Mouse (Mus musculus) layer of hippocampus, postnatal 25 days (tissue): ENCODE data around the gene Itpr3. TPM values are rescaled to one million over a fixed set of nuclear protein-coding genes. Genes with fewer than 3 reads are reported as not detected.

ENCODE experiments used
- DNase-seq, 2 experiments: peaks; one replicate each; pipeline ENCODE4 v3.0.0; 2022; ENCODE audit warnings: mixed read lengths in 2 of 2, low spot score in 1 of 2; ENCODE audit errors: extremely low spot score in 1 of 2
- total RNA-seq, 2 experiments: library from RNA; stranded (reverse); gene quantifications; 2 replicates each; pipeline ENCODE4 v1.2.3; 2021

Itpr3 gene
- total RNA-seq, 2 experiments from 2014 or later: 1.5 to 2.1 TPM

- DNase-seq: no peak
Measured at GRCm38 (mm10) chr17:27134187-27134586, 77.1 kb downstream of the Itpr3 start.

DNA sequence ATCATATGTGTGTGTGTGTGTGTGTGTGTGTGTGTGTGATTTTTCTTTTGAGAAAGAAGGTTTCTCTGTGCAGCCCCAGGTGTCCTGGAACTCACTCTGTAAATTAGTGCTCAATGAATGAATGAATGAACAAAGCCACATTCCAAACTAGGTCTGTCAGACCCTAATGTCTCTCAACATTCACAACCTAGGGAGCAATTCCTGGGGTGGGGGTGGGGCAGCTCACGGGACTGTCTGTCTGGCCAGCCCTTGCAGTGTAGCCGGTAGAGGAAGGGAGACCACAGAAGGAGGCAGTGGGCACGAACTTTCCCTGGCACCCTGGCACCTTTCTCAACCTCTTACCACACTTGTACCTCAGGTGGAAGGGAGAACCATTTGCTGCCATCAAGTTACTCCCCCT is 77.6 kb downstream of the Itpr3 start:
- no peak for DNase-seq

- no peak for DNase-seq
Measured at GRCm38 (mm10) chr17:27138396-27138795, 81.3 kb downstream of the Itpr3 start.

DNA sequence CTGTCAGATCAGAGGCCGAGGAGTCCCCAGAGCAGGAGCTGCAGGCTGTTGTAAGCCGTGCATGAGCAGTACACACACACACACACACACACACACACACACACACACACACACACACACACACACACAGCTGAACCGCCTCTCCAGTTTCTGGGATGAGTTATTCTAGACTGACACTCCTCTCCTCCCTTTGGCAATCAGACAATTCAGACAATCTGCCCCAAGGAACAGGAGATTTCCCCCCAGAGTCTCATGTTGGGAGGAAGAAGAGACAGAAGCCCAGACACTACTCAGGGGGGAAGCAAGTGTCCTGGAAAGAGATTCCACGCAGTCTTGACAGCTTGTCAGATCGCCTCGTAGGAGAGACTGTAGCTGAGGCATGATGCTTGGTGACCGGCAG is 82.2 kb downstream of the Itpr3 start:
- DNase-seq: no peak

DNA sequence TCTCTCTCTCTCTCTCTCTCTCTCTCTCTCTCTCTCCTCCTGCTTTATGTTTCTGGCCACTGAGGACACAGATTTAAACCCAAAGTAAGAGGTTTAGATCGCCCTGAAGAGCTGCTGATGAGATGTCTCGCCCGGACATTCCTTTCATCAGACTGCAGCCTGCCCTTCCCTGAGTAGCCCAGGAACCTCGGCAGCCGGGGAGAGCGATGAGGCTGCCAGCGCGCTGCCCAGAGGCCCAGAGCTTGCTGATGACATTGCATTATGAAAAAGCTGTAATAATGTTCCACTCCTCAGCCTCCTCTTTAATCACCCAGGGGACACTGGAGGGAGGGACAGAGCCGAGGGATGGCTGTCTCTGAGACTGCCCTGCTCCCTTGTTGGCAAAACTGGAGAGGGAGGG is 83.2 kb downstream of the Itpr3 start:
- no peak for DNase-seq

DNA sequence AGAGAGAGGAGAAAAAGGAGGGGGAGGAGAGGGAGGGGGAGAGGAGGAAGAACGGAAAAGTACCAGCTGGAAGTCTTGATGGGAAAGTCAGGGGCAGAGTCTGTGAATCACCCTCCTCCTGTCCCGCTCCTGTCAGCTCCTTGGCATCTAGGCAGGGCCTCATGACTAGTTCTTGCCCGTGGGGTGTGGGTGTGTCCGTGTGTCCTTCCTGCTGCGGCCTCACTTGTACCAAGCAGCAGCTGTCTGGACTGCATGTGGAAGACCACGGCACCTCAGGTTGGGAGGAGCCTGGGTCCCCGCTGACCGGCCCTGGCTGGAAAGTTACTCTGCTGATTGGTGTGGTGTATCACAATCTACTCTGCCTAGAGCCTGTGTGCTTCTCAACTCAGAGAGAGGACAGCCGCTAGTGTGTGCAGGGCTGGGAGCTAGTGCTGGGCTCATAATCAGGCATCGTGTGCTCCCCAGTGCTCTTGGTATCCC is 84.9 kb downstream of the Itpr3 start:
- DNase-seq: no peak

GRCm38 (mm10) chr17:27144152-27144551 is 87.0 kb downstream of the Itpr3 start:
- DNase-seq: no peak

DNA sequence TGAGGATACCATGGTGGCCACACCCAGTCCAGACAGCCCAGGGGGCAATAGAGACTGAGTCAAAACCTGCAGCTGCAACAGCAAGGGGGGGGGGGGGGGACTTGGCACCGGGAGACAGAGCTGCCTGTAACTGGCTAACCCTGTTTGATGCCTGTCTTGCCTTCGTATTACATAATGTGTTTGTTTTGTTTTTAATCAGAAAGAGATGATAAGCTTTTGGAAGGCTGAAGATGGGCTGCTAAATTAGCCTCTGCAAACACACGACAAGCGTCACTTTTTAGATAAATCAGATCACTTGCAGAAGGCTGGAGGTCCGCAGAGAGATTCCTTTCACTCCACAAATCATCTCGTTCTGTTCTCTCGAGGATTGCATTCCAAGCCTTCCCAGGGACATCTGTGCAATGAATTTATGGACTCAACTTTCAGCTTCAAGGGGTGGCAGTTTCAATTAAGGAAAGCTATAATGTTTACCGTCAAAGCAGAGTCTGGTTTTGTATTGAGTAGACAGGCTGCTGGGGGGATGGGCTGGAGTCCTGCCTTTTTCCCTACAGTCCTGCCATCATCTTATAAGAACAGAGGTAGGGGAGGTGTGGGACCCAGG is 89.3 kb downstream of the Itpr3 start:
- no peak for DNase-seq

GRCm38 (mm10) chr17:27150871-27151270 is 93.8 kb downstream of the Itpr3 start:
- DNase-seq: no peak

- DNase-seq: no peak
Measured at GRCm38 (mm10) chr17:27151411-27151810, 94.3 kb downstream of the Itpr3 start.

GRCm38 (mm10) chr17:27152976-27153723 is 96.0 kb downstream of the Itpr3 start:
- no peak for DNase-seq

DNA sequence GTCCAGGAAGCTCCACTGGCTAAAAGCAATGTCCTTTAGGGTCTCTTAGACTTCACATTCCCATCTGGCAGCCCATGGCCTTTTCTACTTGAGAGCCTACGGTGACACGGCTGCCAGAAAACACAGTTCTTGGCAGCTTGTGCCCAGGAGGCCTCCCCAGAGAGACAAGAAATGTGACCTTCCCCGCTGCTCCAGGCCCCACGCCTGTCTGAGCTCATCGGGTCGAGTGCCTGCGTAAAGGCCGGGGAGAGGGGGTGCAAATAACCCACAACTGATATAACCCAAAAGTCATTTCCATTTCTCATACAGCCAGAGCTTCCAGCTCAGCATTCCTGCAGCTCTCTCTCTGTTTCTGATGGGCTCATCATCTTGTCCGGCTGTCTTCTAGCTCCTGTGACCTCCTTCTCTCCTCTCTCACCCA is 96.7 kb downstream of the Itpr3 start:
- no peak for DNase-seq

DNA sequence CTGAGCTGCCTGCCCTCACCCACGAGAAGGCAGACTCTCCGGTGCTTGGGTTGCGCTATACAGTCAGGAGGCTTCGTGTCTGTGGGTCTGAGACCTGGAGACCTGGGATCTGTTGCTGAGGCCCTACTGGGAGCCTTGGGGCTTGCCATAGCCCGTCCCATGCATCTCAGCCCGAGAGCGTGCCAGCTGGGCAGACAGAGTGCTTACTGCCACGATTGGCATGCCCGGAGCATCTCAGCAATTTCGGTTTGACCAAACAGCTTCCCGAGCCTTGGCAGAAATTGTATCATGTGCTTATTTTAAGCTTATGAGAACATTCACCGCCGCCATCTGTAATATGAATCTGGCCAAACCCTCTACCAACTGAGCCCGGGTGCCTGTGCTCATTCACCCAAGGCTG is 97.2 kb downstream of the Itpr3 start:
- no peak for DNase-seq

- DNase-seq: no peak
Measured at GRCm38 (mm10) chr17:27154881-27155280, 97.8 kb downstream of the Itpr3 start.

DNA sequence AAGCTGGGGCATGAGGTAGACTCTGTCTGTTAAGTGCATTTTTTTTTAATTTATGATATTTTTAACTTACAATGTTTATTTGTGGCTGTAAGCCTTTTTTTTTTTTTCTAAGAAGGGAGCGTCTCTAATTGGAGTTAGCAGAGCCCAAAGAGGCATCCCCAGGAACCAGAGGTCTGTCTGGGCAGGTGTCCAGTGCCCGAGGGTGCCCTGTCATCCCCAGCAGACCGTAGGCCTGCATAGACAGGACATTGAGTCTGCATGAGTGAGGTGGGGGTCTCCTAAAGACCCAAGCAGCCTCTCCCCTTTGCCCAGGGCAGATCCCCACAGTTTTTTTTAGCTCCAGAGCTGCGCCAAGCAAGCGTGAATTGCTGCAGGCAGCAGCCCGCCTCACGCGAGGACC is 98.6 kb downstream of the Itpr3 start:
- no peak for DNase-seq

- no peak for DNase-seq
Measured at GRCm38 (mm10) chr17:27158439-27158838, 101.3 kb downstream of the Itpr3 start.

- DNase-seq: no peak
Measured at GRCm38 (mm10) chr17:27159169-27159568, 102.1 kb downstream of the Itpr3 start.

- DNase-seq: no peak
Measured at GRCm38 (mm10) chr17:27160905-27161304, 103.8 kb downstream of the Itpr3 start.

DNA sequence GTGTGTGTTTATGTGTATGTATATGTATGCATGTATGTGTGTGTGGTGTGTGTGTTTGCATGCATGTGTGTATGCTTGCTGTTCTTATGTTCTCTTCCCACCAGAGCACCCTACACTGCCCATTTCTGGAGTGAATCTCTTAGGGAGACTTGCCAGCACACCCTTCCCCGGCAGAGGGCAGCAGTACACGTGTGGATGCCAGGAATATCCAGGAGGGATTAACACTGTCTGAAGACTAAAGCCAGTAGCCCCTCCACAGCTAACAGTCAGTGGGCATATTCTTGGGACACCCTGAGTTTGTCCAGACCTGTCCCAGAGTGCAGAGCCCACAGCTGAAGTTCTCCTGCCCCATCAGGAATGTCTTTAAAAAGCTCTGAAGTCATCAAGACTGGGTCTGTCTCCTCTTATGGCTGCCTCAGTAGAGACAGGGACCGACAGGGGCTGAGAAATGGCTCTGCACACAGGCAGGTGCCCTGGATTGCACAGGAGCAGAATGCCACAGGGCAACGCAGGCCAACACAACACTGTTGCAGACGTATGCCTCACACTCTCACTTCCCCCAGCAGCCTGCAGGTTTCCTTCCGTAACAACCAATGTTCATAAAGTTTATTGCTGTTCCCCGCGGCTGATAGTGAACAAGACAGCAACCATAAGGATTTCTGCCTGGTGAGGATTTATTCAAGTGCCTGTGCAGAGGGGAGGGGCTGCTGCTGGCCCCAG is 108.1 kb downstream of the Itpr3 start:
- DNase-seq: peak in 1 of 2 experiments; percentile 69

- no peak for DNase-seq
Measured at GRCm38 (mm10) chr17:27166901-27167300, 109.8 kb downstream of the Itpr3 start.

- DNase-seq: no peak
Measured at GRCm38 (mm10) chr17:27167545-27167944, 110.4 kb downstream of the Itpr3 start, which contains the start of gene Ip6k3. Ip6k3 (minus strand) TSS chr17:27167795.
